Comparison of ENCODE assay signal across 8 mouse cellular contexts in genomic region chr13:28756915-28757765, GRCm38 (mm10).
DNase-seq lines count a peak whose midpoint lies in the region; ATAC-seq and TF ChIP-seq lines count a peak whose summit lies in the region.

No protein-coding gene starts in this region.

- peak; percentile 61 for DNase-seq in liver, adult 2 months (ENCODE audit: extremely low read depth, low read depth, low spot score)
- no peak for DNase-seq in liver
- DNase-seq in forebrain, embryonic 11.5 days (ENCODE audit: low spot score): no peak
- no peak for DNase-seq in hindbrain, embryonic 14.5 days (ENCODE audit: low spot score)
- DNase-seq in liver, embryonic 11.5 days (ENCODE audit: low spot score): no peak
- DNase-seq in adrenal gland, postnatal 36 days: no peak
- DNase-seq in layer of hippocampus, postnatal 14 days (ENCODE audit: low spot score in 2 of 2): no peak

- TF ChIP-seq POLR2A in liver, adult 2 months (IDR thresholded peaks at IDR 0.05; ENCODE audit: extremely low read depth, insufficient read depth, low read length): no peak

- H3K27me3 ChIP-seq in liver, adult 2 months (ENCODE audit: control insufficient read depth, insufficient read depth, low read length): no peaks in the 10 kb centered on the region
- no peaks in the 10 kb centered on the region for H3K27me3 ChIP-seq in forebrain, embryonic 11.5 days (ENCODE audit: control insufficient read depth, insufficient read depth, low read length)
- no peaks in the 10 kb centered on the region for H3K27me3 ChIP-seq in hindbrain, embryonic 14.5 days (ENCODE audit: control insufficient read depth, insufficient read depth, low read length)
- no peaks in the 10 kb centered on the region for H3K27me3 ChIP-seq in liver, embryonic 11.5 days (replicated peaks; ENCODE audit: control insufficient read depth, insufficient read depth, low read length)
- no peaks in the 10 kb centered on the region for H3K27me3 ChIP-seq in stomach, embryonic 14.5 days (ENCODE audit: control insufficient read depth, insufficient read depth, low read length)

- 0 out of 2 replicates have a peak overlapping the region, but pooled peaks have one; percentile 14 for H3K9ac ChIP-seq in liver, adult 2 months (ENCODE audit: low read depth, low read length)
- H3K9ac ChIP-seq in forebrain, embryonic 11.5 days (ENCODE audit: low read length): peak overlapping the region; percentile 45; the same call in 1 of the 2 replicates
- H3K9ac ChIP-seq in hindbrain, embryonic 14.5 days: no peak overlapping the region
- H3K9ac ChIP-seq in liver, embryonic 11.5 days (ENCODE audit: low read depth, low read length): no peak overlapping the region
- H3K9ac ChIP-seq in stomach, embryonic 14.5 days (replicated peaks; ENCODE audit: low read depth, low read length): no peak overlapping the region

- peak overlapping the region; percentile 51 for H3K27ac ChIP-seq in liver, adult 2 months (replicated peaks; ENCODE audit: insufficient read depth, low read depth, low read length)
- H3K27ac ChIP-seq in forebrain, embryonic 11.5 days (ENCODE audit: low read depth, low read length): peak overlapping the region; percentile 21; the same call in 1 of the 2 replicates
- H3K27ac ChIP-seq in hindbrain, embryonic 14.5 days: peak overlapping the region; percentile 65
- H3K27ac ChIP-seq in liver, embryonic 11.5 days (ENCODE audit: low read depth, low read length): peak overlapping the region; percentile 35; the same call in 1 of the 2 replicates
- peak overlapping the region; percentile 97 for H3K27ac ChIP-seq in stomach, embryonic 14.5 days (ENCODE audit: low read length)

- no peaks in the 10 kb centered on the region for H3K9me3 ChIP-seq in forebrain, embryonic 11.5 days (ENCODE audit: control insufficient read depth, low read length)
- no peaks in the 10 kb centered on the region for H3K9me3 ChIP-seq in hindbrain, embryonic 14.5 days (ENCODE audit: control insufficient read depth, low read length)
- no peaks in the 10 kb centered on the region for H3K9me3 ChIP-seq in liver, embryonic 11.5 days (ENCODE audit: control insufficient read depth, low read length)
- no peaks in the 10 kb centered on the region for H3K9me3 ChIP-seq in stomach, embryonic 14.5 days (ENCODE audit: control insufficient read depth, low read depth, low read length)

- H3K4me2 ChIP-seq in forebrain, embryonic 11.5 days (ENCODE audit: low read depth, low read length, severe bottlenecking): peak overlapping the region; percentile 53
- peak overlapping the region; percentile 54 for H3K4me2 ChIP-seq in hindbrain, embryonic 14.5 days (replicated peaks)
- H3K4me2 ChIP-seq in liver, embryonic 11.5 days: peak overlapping the region; percentile 67
- H3K4me2 ChIP-seq in stomach, embryonic 14.5 days (replicated peaks; ENCODE audit: low read depth, low read length): peak overlapping the region; percentile 44

- peaks cover 12% of the 10 kb centered on the region for H3K4me1 ChIP-seq in liver, adult 2 months (ENCODE audit: control insufficient read depth, insufficient read depth, low read length)
- peaks cover 19% of the 10 kb centered on the region for H3K4me1 ChIP-seq in forebrain, embryonic 11.5 days (replicated peaks; ENCODE audit: control insufficient read depth, insufficient read depth, low read length)
- peaks cover 31% of the 10 kb centered on the region for H3K4me1 ChIP-seq in hindbrain, embryonic 14.5 days (replicated peaks; ENCODE audit: control insufficient read depth, insufficient read depth, low read length)
- peaks cover 11% of the 10 kb centered on the region; the same call in 1 of the 2 replicates for H3K4me1 ChIP-seq in liver, embryonic 11.5 days (replicated peaks; ENCODE audit: control insufficient read depth, insufficient read depth, low read length)
- H3K4me1 ChIP-seq in stomach, embryonic 14.5 days (ENCODE audit: control insufficient read depth, insufficient read depth, low read length): peaks cover 39% of the 10 kb centered on the region

- no peak overlapping the region for H3K4me3 ChIP-seq in liver, adult 2 months (ENCODE audit: insufficient read depth, low read depth, low read length)
- H3K4me3 ChIP-seq in forebrain, embryonic 11.5 days (ENCODE audit: low read depth, low read length): no peak overlapping the region
- 0 out of 2 replicates have a peak overlapping the region, but pooled peaks have one; percentile 27 for H3K4me3 ChIP-seq in hindbrain, embryonic 14.5 days (replicated peaks; ENCODE audit: low read length)
- H3K4me3 ChIP-seq in liver, embryonic 11.5 days (ENCODE audit: low read depth, low read length): peak overlapping the region; percentile 25; the same call in 1 of the 2 replicates
- peak overlapping the region; percentile 28; the same call in 1 of the 2 replicates for H3K4me3 ChIP-seq in stomach, embryonic 14.5 days (ENCODE audit: low read depth, low read length)

- no peaks in the 10 kb centered on the region for H3K79me2 ChIP-seq in liver, adult 2 months (ENCODE audit: control insufficient read depth, insufficient read depth, low read length)

- H3K36me3 ChIP-seq in liver, adult 2 months (ENCODE audit: control insufficient read depth, insufficient read depth, low read length): no peaks in the 10 kb centered on the region
- H3K36me3 ChIP-seq in forebrain, embryonic 11.5 days (ENCODE audit: control insufficient read depth, insufficient read depth, low read length): no peaks in the 10 kb centered on the region
- H3K36me3 ChIP-seq in hindbrain, embryonic 14.5 days (replicated peaks; ENCODE audit: control insufficient read depth, insufficient read depth): no peaks in the 10 kb centered on the region
- H3K36me3 ChIP-seq in liver, embryonic 11.5 days (ENCODE audit: control insufficient read depth, insufficient read depth, low read length): no peaks in the 10 kb centered on the region
- no peaks in the 10 kb centered on the region for H3K36me3 ChIP-seq in stomach, embryonic 14.5 days (ENCODE audit: control insufficient read depth, insufficient read depth, low read length)

- TF ChIP-seq CTCF in liver, adult 2 months (IDR thresholded peaks at IDR 0.05; ENCODE audit: low read depth, low read length): no peak

- ATAC-seq in forebrain, embryonic 11.5 days (replicated peaks; ENCODE audit: low FRiP score): no peak
- no peak; the same call in 1 of the 2 replicates for ATAC-seq in hindbrain, embryonic 14.5 days (ENCODE audit: low FRiP score)
- no peak for ATAC-seq in liver, embryonic 11.5 days (replicated peaks; ENCODE audit: low FRiP score)
- no peak for ATAC-seq in stomach, embryonic 14.5 days (ENCODE audit: insufficient number of reproducible peaks, insufficient read depth, low FRiP score, low read depth)

- WGBS in liver, adult 2 months: 43% methylated on average over 11 of the region's 11 CpGs
- WGBS in forebrain, embryonic 11.5 days: 26% methylated on average over 11 of the region's 11 CpGs
- WGBS in hindbrain, embryonic 14.5 days: 25% methylated on average over 11 of the region's 11 CpGs
- 31% methylated on average over 11 of the region's 11 CpGs for WGBS in liver, embryonic 11.5 days
- 15% methylated on average over 11 of the region's 11 CpGs for WGBS in stomach, embryonic 14.5 days

Comparison
In these comparisons a context has a peak if more than half of its experiments do, and no peak if none do; other contexts are left out.
1. H3K4me3 ChIP-seq: peak in hindbrain, embryonic 14.5 days (single experiment), liver, embryonic 11.5 days (single experiment) and stomach, embryonic 14.5 days (single experiment); none in liver, adult 2 months (single experiment) and forebrain, embryonic 11.5 days (single experiment).
2. H3K9ac ChIP-seq: peak in liver, adult 2 months (single experiment) and forebrain, embryonic 11.5 days (single experiment); none in hindbrain, embryonic 14.5 days (single experiment), liver, embryonic 11.5 days (single experiment) and stomach, embryonic 14.5 days (single experiment).
3. H3K27ac ChIP-seq: peak in every context shown above with its lines; median percentile 97 in stomach, embryonic 14.5 days; 65 in hindbrain, embryonic 14.5 days; 51 in liver, adult 2 months; 35 in liver, embryonic 11.5 days; 21 in forebrain, embryonic 11.5 days.
4. Peak in every context shown above with its lines, with median percentiles within 50 percentile points of each other: H3K4me2 ChIP-seq.